Mouse (Mus musculus) liver, adult 2 months (tissue): ENCODE results near the gene Tshr. TPM values are rescaled to one million over a fixed set of nuclear protein-coding genes. Genes with fewer than 3 reads are reported as not detected.
"Not testable (repeated sequence)": the region's sequence is repeated elsewhere in the genome, so short reads cannot be mapped to it uniquely, and the experiment has no call there.

Experiments used
- DNase-seq: peaks from one replicate; pipeline ENCODE4 v3.0.0-alpha.2; 2011; ENCODE audit warnings: low read depth, low spot score; ENCODE audit errors: extremely low read depth
- H3K27ac ChIP-seq: fragments of 200-500 bp; replicated peaks from 2 replicates; pipeline ENCODE4 v1.5.1; 2012; ENCODE audit warnings: low read depth, mild to moderate bottlenecking, control low read depth, inconsistent platforms, low read length; ENCODE audit not compliant: insufficient read depth
- H3K27me3 ChIP-seq: fragments of 200-500 bp; 2 replicates; pipeline ENCODE4 v1.6.1; 2012; ENCODE audit warnings: mild to moderate bottlenecking, moderate library complexity, low read length, inconsistent platforms; ENCODE audit not compliant: control insufficient read depth, insufficient read depth
- H3K36me3 ChIP-seq: fragments of 200-500 bp; 2 replicates; pipeline ENCODE4 v1.6.1; 2012; ENCODE audit warnings: low read length, inconsistent platforms; ENCODE audit not compliant: control insufficient read depth, insufficient read depth
- H3K4me1 ChIP-seq: fragments of 200-500 bp; 2 replicates; pipeline ENCODE4 v1.6.1; 2011; ENCODE audit warnings: low read length; ENCODE audit not compliant: control insufficient read depth, insufficient read depth
- H3K4me3 ChIP-seq: fragments of 200-500 bp; 2 replicates; pipeline ENCODE4 v1.5.1; 2011; ENCODE audit warnings: low read depth, mild to moderate bottlenecking, control low read depth, low read length, moderate library complexity; ENCODE audit not compliant: insufficient read depth
- H3K79me2 ChIP-seq: fragments of 200-500 bp; 2 replicates; pipeline ENCODE4 v1.6.1; 2012; ENCODE audit warnings: inconsistent platforms, mild to moderate bottlenecking, low read length, moderate library complexity; ENCODE audit not compliant: control insufficient read depth, insufficient read depth
- H3K9ac ChIP-seq: fragments of 200-500 bp; 2 replicates; pipeline ENCODE4 v1.6.1; 2012; ENCODE audit warnings: low read depth, mild to moderate bottlenecking, control low read depth, inconsistent platforms, low read length
- CTCF ChIP-seq: fragments of 200-500 bp; IDR thresholded peaks from 2 replicates; pipeline ENCODE4 v1.5.1; 2011; ENCODE audit warnings: low read depth, low read length, control low read depth
- POLR2A ChIP-seq: fragments of 200-500 bp; IDR thresholded peaks from 2 replicates; pipeline ENCODE4 v1.6.1; 2011; ENCODE audit warnings: low read length, control low read depth; ENCODE audit not compliant: insufficient read depth; ENCODE audit errors: extremely low read depth
- WGBS: fragments of 180-500 bp; shearing (Covaris S2); methylation state at CpG from one replicate; pipeline ENCODE4 v1.1.7; 2018; 5-methylcytosine and 5-hydroxymethylcytosine counted together
- polyA plus RNA-seq: library from polyadenylated mRNA; depleted of rRNA; stranded (reverse); fragments of >200 nt; gene quantifications from 2 replicates; pipeline ENCODE4 v1.2.3, GENCODE M21; 2012; rRNA removed
- total RNA-seq: library from RNA; depleted of rRNA; stranded (reverse); fragments of >200 nt; gene quantifications from 2 replicates; pipeline ENCODE4 v1.2.3, GENCODE M21; 2014; rRNA removed

Gene Tshr
- total RNA-seq (0.13 TPM in 1 of 2 replicates, not detected in the other), polyA plus RNA-seq (not detected in 2 replicates)

- Histone ChIP-seq H3K27me3 (no peaks in the 10 kb centered on the region), H3K4me3 (peak within 1 kb of the TSS; percentile 86), H3K79me2 (no peaks in the 10 kb centered on the region), H3K36me3 (no peaks in the 10 kb centered on the region), H3K27ac (no peak within 1 kb of the TSS), H3K4me1 (no peaks in the 10 kb centered on the region), H3K9ac (peak within 1 kb of the TSS; percentile 55)
- no peak for TF ChIP-seq CTCF
- no peak for TF ChIP-seq POLR2A
- peak; percentile 91 for DNase-seq
- WGBS = 1% methylated on average over 27 of the region's 27 CpGs
Measured at GRCm38 (mm10) chr12:91384281-91385017, at the start of gene Tshr, which contains the start of gene Cep128. Gene Tshr (plus strand): TSS chr12:91384563. Gene Cep128 (minus strand): TSS chr12:91384409.

GRCm38 (mm10) chr12:91338656-91339055 is 45.7 kb upstream of the Tshr start:
- DNase-seq, H3K4me1 ChIP-seq, H3K9ac ChIP-seq, H3K27me3 ChIP-seq, H3K27ac ChIP-seq, H3K79me2 ChIP-seq, H3K4me3 ChIP-seq, H3K36me3 ChIP-seq: not testable (repeated sequence)
- WGBS = 97% methylated on average over 13 of the region's 13 CpGs

GRCm38 (mm10) chr12:91353783-91354182 is 30.6 kb upstream of the Tshr start:
- no peak overlapping the region for H3K27ac ChIP-seq
- no peaks in the 10 kb centered on the region for H3K27me3 ChIP-seq
- TF ChIP-seq POLR2A = no peak
- no peak overlapping the region for H3K9ac ChIP-seq
- no peak for DNase-seq
- H3K79me2 ChIP-seq = no peaks in the 10 kb centered on the region
- H3K4me3 ChIP-seq = no peak overlapping the region
- no peaks in the 10 kb centered on the region for H3K4me1 ChIP-seq
- H3K36me3 ChIP-seq = no peaks in the 10 kb centered on the region
- 92% methylated on average over 8 of the region's 8 CpGs for WGBS

GRCm38 (mm10) chr12:91369173-91369572 is 15.2 kb upstream of the Tshr start:
- WGBS = 91% methylated on average over 3 of the region's 3 CpGs
- no peaks in the 10 kb centered on the region for H3K79me2 ChIP-seq
- no peak for TF ChIP-seq POLR2A
- no peak for TF ChIP-seq CTCF
- no peak for DNase-seq
- no peaks in the 10 kb centered on the region for H3K36me3 ChIP-seq
- H3K27ac ChIP-seq = no peak overlapping the region
- H3K4me3 ChIP-seq = no peak overlapping the region
- no peaks in the 10 kb centered on the region for H3K27me3 ChIP-seq
- H3K4me1 ChIP-seq = no peaks in the 10 kb centered on the region
- no peak overlapping the region for H3K9ac ChIP-seq

- Histone ChIP-seq H3K36me3 (no peaks in the 10 kb centered on the region), H3K27ac (no peak overlapping the region), H3K79me2 (no peaks in the 10 kb centered on the region), H3K4me3 (peak overlapping the region; percentile 86), H3K27me3 (no peaks in the 10 kb centered on the region), H3K9ac (peak overlapping the region; percentile 55), H3K4me1 (no peaks in the 10 kb centered on the region)
- DNase-seq = peak; percentile 8
- WGBS = 4% methylated on average over 22 of the region's 22 CpGs
- TF ChIP-seq POLR2A = no peak
Measured at GRCm38 (mm10) chr12:91383516-91384264, 673 bp upstream of the Tshr start.
